Mouse (Mus musculus) heart, postnatal 0 days (tissue): Measurements from ENCODE around the gene Clybl. TPM values are rescaled to one million over a fixed set of nuclear protein-coding genes. Genes with fewer than 3 reads are reported as not detected.

Experiments
- ATAC-seq: fragments of 200-750 bp; cut with Nextera tagmentation; 2 replicates; pipeline ENCODE4 v1.8.0; 2017; ENCODE audit warnings: low read depth, moderate number of reproducible peaks, moderate library complexity; ENCODE audit not compliant: insufficient read depth
- DNase-seq: peaks from one replicate; pipeline ENCODE4 v3.0.0-alpha.2; 2016; ENCODE audit warnings: low spot score
- H3K27ac ChIP-seq: fragments of 300-500 bp; sonication (generic); 2 replicates; pipeline ENCODE4 v1.5.1; 2014; ENCODE audit warnings: low read depth, mild to moderate bottlenecking
- H3K27me3 ChIP-seq: fragments of 300-500 bp; sonication (generic); 2 replicates; pipeline ENCODE4 v1.6.1; 2014; ENCODE audit warnings: low read length, mixed read lengths; ENCODE audit not compliant: control insufficient read depth, insufficient read depth
- H3K36me3 ChIP-seq: fragments of 300-500 bp; sonication (generic); replicated peaks from 2 replicates; pipeline ENCODE4 v1.6.1; 2014; ENCODE audit warnings: low read length, mixed read lengths; ENCODE audit not compliant: control insufficient read depth, insufficient read depth
- H3K4me1 ChIP-seq: fragments of 300-500 bp; sonication (generic); 2 replicates; pipeline ENCODE4 v1.6.1; 2014; ENCODE audit warnings: antibody characterized with exemption; ENCODE audit not compliant: control insufficient read depth, insufficient read depth
- H3K4me2 ChIP-seq: fragments of 300-500 bp; sonication (generic); 2 replicates; pipeline ENCODE4 v1.6.1; 2014; ENCODE audit warnings: low read depth, mild to moderate bottlenecking, low read length, moderate library complexity
- H3K4me3 ChIP-seq: fragments of 300-500 bp; sonication (generic); 2 replicates; pipeline ENCODE4 v1.5.1; 2014; ENCODE audit warnings: low read depth, low read length
- H3K9ac ChIP-seq: fragments of 300-500 bp; sonication (generic); replicated peaks from 2 replicates; pipeline ENCODE4 v1.6.1; 2014; ENCODE audit warnings: low read depth, low read length, mixed read lengths
- H3K9me3 ChIP-seq: fragments of 300-500 bp; sonication (generic); replicated peaks from 2 replicates; pipeline ENCODE4 v1.6.1; 2016; ENCODE audit warnings: low read length; ENCODE audit not compliant: control insufficient read depth
- CTCF ChIP-seq: IDR thresholded peaks from 2 replicates; pipeline ENCODE4 v1.5.1; 2016; ENCODE audit warnings: antibody characterized with exemption, control low read depth, low read depth
- EP300 ChIP-seq: IDR thresholded peaks from 2 replicates; pipeline ENCODE4 v1.6.1; 2016; ENCODE audit warnings: antibody characterized with exemption, low read depth
- WGBS: fragments of 180-500 bp; shearing (Covaris S2); extraction: QIAGEN DNeasy Blood & Tissue Kit; methylation state at CpG from one replicate; pipeline ENCODE4 v1.1.7; 2014; 5-methylcytosine and 5-hydroxymethylcytosine counted together
- polyA plus RNA-seq: library from polyadenylated mRNA; unstranded; fragments of >200 nt; fragmentation: Nextera tagmentation; extraction: Ambion mirVana; gene quantifications from 2 replicates; pipeline ENCODE4 v1.2.1, GENCODE M21; 2015
- total RNA-seq: library from RNA; depleted of rRNA; stranded (reverse); fragments of >200 nt; gene quantifications from 2 replicates; pipeline ENCODE4 v1.2.3, GENCODE M21; 2014; ENCODE audit warnings: low replicate concordance

Clybl gene
- total and polyA plus RNA-seq, 2 experiments from 2014 or later = 74.6 to 111 TPM

DNA sequence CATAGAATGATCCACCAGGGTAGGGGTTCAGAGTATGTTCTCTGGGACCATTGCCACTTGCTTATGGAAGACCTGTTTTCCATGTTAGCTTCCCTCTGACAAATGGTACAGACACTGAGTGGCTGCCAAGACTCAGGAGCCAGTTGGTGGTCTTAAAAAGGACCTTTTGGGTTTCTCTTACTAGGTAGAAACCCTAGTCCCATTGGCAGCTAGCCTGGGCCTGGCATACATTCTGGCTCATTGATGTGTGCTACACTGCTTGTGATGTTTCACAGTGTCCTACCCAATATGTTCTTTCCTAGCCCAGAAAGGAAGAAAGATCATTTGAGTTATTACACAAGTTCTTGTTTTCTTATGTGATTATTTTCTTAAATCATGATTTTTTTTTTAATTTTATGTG is 69.8 kb downstream of the Clybl start:
- no peak overlapping the region for H3K4me2 ChIP-seq
- DNase-seq (no peak), ATAC-seq (no peak)
- H3K4me3 ChIP-seq = no peak overlapping the region
- H3K27ac ChIP-seq = no peak overlapping the region
- TF ChIP-seq CTCF (no peak), EP300 (no peak)
- 0 out of 2 replicates have a peak, but pooled peaks cover 4% of the 10 kb centered on the region for H3K4me1 ChIP-seq
- H3K9me3 ChIP-seq = 0 out of 2 replicates have a peak, but pooled peaks cover 4% of the 10 kb centered on the region
- H3K27me3 ChIP-seq = peaks cover 14% of the 10 kb centered on the region; the same call in 1 of the 2 replicates
- H3K9ac ChIP-seq = no peak overlapping the region
- no peaks in the 10 kb centered on the region for H3K36me3 ChIP-seq

- WGBS = 30% methylated on average over 21 of the region's 21 CpGs
- H3K36me3 ChIP-seq = no peaks in the 10 kb centered on the region
- TF ChIP-seq EP300 (no peak), CTCF (no peak)
- no peak overlapping the region for H3K4me2 ChIP-seq
- H3K27me3 ChIP-seq = peaks cover 18% of the 10 kb centered on the region; the same call in 1 of the 2 replicates
- H3K9me3 ChIP-seq = no peaks in the 10 kb centered on the region
- H3K4me3 ChIP-seq = no peak overlapping the region
- no peak for DNase-seq
- no peaks in the 10 kb centered on the region for H3K4me1 ChIP-seq
- no peak overlapping the region for H3K27ac ChIP-seq
- H3K9ac ChIP-seq = no peak overlapping the region
- no peak for ATAC-seq
Measured at GRCm38 (mm10) chr14:122255562-122256260, 74.2 kb downstream of the Clybl start.

DNA sequence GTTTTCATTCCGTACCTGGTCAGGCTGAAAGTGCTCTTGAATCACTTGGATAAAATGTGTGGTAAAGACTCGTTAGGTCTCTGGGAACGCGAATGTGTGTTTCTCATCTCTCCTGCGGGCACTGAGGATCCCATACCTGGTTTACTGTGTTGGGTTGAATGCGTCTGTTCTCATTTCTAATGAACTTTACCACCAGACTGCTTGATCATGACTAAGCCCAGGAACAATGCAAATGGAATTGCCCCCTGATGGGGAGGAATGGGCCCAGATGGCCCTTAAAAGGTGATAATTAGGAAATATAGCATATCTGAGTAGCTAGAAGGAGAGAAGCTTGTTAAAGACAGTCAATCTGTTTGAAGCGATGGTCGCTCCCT is 74.7 kb downstream of the Clybl start:
- Histone ChIP-seq H3K4me3 (no peak overlapping the region), H3K4me2 (no peak overlapping the region), H3K27me3 (peaks cover 18% of the 10 kb centered on the region; the same call in 1 of the 2 replicates), H3K9ac (no peak overlapping the region), H3K9me3 (no peaks in the 10 kb centered on the region), H3K27ac (no peak overlapping the region), H3K36me3 (no peaks in the 10 kb centered on the region), H3K4me1 (no peaks in the 10 kb centered on the region)
- ATAC-seq = no peak
- TF ChIP-seq CTCF (no peak), EP300 (no peak)
- no peak for DNase-seq
- WGBS = 45% methylated on average over 8 of the region's 8 CpGs

- 85% methylated on average over 5 of the region's 5 CpGs for WGBS
- no peak for TF ChIP-seq CTCF
- TF ChIP-seq EP300 = no peak
- Histone ChIP-seq H3K36me3 (no peaks in the 10 kb centered on the region), H3K4me3 (no peak overlapping the region), H3K27me3 (peaks cover 18% of the 10 kb centered on the region; the same call in 1 of the 2 replicates), H3K9me3 (no peaks in the 10 kb centered on the region), H3K4me1 (no peaks in the 10 kb centered on the region), H3K4me2 (no peak overlapping the region), H3K9ac (no peak overlapping the region), H3K27ac (no peak overlapping the region)
- DNase-seq (no peak), ATAC-seq (no peak)
Measured at GRCm38 (mm10) chr14:122258297-122258696, 76.8 kb downstream of the Clybl start.

DNA sequence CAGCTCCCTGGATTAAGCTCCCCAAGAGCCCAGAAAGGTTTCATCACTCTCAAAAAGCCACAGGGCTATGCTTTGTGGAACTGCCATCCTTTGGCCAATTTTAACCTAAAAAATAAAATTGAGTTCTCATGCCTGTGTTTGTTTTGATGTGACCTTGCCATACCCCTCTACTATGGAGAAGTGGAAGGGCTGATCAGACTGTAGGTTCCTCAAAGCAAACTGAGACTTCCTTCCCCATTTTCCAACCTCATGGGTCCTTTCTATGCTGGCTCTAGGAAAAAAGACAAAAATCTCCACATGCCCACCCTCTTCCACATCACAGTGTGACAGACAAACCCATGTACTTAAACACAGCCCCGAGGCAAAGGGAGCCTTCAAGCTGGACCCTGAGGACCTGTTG is 79.7 kb downstream of the Clybl start:
- Histone ChIP-seq H3K27ac (no peak overlapping the region), H3K9me3 (no peaks in the 10 kb centered on the region), H3K36me3 (no peaks in the 10 kb centered on the region), H3K27me3 (0 out of 2 replicates have a peak, but pooled peaks cover 5% of the 10 kb centered on the region), H3K9ac (no peak overlapping the region), H3K4me3 (no peak overlapping the region), H3K4me2 (no peak overlapping the region), H3K4me1 (0 out of 2 replicates have a peak, but pooled peaks cover 6% of the 10 kb centered on the region)
- DNase-seq (no peak), ATAC-seq (no peak)
- no peak for TF ChIP-seq EP300
- TF ChIP-seq CTCF = no peak
- WGBS = 71% methylated on average over 1 of the region's 1 CpGs
